Mouse (Mus musculus): ENCODE data around the gene Tsacc.

The Tsacc gene

DNA sequence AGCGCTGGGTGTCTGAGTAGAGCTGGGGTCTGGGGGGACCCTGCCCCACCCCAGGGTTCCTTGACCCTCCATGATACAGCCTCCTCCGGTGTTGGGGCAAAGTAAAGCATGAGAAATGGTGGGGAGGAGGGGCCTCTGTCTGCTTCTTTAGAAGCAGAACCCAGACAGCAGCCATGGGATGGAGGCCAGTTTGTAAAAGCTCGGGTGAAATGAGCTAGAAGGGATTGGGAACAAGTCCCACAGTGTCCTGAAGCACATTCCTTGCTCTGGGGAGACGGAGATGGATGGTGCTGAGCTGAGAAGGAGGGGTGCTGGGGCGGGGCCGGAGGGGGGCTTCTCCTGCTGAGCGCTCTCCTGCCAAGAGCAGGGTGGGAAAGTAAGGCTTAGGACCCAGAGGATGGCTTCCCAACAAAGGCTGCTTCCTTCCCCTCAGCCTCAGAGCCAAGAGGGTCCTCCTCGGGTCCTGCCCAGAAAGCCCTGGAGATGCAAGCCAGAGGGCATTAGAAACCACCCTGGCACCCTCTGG is 57.9 kb downstream of the Tsacc start:
- DNase-seq (ENCODE audit: low read depth), result no peak

DNA sequence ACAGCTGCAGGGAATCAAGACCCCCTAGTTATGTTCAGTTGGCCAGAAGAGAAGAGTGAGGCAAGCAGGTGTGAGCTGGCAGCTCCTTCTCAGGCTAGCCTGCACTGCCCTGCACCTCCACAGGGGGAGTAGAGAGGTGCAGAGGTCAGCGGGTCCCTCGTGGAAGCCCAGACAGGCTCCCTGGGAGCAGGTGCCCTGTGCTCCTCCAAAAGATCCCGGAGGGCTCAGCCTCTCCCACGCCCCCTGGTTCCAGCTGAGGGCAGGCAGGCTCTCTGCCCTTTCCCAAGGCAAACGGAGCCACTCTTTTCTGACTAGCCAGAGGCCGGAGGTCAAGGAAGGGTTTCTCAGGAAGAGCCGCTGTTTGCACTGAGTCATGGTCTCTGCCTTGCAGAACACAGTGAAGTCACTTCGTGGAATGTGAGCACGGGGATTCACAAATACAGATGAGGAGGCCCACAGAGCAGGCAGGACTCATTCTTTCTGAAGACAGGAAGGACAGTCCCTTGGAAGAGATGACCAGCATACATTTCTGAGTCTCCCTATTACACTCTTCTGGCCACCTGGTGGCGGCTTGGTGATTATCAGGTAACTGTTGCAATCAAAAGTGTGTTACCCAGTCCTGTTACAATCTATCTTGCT is 59.1 kb downstream of the Tsacc start:
- DNase-seq (ENCODE audit: low read depth), result peak; percentile 68

DNA sequence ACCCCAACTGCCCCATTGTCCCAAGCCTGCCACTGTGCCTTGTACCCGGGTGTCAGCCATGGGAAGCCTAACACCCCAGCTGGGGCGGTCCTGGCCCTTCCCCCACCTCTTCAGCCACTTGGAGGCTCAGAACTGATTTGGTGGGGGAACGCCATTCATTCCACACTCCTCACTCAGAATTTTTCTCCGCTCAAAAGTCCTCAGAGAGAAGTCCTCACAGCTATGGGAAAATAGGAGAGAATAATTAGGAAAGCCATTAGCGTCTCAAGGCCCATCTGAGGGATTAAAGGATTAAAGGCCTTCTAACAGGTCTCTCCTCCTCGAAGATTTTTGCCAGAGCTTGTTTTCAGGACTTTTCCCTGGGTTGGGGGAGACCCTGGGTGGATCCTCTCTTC is 59.6 kb downstream of the Tsacc start:
- DNase-seq (ENCODE audit: low read depth), result no peak

DNA sequence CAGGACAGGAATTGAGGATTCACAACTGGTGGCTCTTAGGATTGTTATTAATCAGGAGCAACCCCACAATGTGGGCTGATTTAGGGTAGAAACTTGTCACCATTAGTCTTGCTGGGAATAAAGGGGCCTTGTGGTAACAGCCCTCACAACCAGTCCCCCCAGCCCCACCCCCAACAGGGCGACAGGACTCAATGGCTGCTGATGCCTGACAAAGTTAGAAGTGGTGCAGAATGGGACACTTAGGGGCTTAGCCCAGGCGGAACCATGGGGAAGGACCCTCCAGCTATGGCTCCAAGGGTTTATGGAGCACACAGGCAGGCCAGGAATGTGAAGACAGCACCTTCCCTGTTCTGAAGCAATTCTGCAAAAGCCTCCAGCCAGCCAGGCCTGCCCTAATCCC is 61.2 kb downstream of the Tsacc start:
- DNase-seq (ENCODE audit: low read depth), result no peak

DNA sequence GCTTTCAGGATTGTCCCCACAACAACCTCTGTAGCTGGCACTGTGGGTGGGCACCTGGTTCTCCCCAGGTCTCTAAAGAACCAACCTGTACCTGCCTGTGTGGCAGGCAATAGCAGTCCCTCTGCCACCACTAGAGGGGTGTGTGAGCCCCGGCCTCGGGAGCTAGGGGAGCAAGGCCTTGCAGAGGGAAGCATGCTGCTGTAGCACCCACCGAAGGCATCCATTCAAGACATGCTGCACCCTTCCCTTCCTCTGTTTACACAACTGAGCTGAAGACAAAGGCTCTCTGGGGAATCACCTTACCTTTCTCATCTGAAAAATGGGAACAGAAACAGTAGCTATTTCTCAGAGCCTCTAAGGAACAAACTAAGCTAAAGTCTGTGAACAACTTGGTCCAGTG is 61.6 kb downstream of the Tsacc start:
- DNase-seq (ENCODE audit: low read depth), result no peak

DNA sequence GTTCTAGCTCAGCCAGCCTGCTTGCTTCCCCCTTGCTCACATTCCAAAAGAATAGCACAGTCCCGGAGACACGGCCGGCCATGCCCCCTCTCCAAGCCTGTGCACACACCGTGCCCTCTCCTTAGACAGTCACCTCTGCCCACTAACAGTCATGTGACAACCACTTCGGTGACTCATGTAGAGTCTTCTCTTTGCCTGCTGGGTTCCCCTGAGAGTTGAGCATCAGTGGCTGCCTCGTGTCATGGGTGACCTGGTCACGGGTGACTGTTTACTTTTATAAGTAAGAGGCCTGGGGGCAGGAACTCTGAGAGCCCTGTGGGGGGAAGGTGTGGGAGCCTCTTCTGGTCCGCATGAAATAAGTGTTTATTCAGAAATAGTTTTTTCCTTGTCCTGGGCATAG is 62.8 kb downstream of the Tsacc start:
- DNase-seq (ENCODE audit: low read depth), result no peak

DNA sequence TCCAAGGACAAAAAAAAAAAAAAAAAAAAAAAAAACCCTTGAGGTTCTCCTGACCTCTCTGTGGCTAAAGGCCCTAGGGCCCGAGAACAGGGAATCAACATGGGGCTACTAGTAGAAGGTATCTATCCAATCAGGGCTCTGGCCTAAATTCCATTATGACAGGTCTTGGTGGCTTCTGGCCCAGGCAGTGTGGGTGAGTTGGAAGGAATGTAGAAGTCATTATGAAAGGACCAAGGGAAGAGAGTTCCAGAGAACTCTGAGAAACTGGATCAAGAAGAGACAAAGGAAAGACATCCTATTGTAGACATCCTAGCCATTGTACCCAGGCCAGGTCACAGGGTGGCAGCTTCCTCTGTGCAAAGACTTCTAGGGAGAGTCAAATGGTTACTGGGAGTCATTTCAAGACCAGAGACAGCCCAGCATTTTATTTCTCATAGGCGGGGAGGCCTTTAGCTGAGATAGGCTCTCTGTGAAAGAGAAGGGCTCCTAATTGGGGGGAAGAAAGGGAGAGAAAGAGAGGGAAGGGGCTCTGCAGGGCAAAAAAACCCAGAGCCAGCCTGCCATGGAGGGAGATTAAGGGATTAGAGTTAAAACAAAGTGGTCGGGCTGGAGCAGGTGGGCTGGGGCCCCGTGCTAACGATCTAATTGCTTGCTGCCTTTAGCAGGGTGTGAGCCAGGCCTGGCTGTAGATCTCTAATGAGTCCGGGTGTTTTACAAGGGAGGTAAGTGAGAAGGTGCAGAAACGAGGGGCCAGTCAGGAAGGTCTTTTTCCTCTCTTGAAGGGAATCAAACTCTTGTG is 63.7 kb downstream of the Tsacc start:
- no peak for DNase-seq (ENCODE audit: low read depth)
